Mouse (Mus musculus): ENCODE data around the gene Atad3a.

DNA sequence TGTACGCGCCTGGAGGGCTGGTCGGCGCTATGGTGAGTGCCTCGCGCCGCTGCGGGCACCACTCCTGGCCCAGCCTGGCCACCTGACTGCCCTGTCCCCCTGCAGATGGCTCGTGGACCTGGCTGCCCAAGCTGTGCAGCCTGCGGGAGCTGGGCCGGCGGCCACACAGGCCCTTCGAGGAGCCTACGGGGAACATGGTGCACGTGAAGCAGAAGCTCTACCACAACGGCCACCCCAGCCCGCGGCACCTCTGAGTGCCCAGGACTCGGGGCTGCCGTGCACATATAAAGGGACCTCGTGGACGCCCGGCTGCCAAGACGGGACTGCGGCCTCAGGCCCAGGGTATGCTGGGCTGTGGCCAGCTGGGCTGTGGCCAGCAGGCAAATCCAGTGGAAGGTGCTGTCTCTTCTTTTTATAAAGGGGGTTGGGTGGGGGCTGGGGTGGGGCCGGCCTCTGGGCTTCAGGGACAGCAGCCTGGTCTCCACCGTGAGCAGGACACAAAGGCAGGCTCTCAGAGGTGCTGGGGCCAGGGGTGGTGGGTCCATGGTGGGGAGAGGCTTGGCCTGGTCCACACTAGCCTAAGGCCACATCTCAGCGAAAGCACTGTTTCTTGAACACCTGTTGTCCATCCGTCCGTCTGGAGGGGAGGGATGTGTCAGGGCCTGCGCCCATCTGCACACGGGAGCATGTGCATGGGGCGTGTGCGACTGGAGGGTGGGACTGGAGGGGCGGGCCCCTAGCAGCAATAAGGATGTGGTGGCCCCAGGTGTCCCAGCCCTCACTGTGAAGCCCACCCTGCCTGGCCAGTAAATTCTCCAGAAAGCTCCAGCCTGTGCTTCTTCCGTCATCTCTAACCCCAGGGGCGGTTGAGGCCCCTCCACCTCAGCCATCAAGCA, 20.9 kb downstream of the Atad3a start:
- TF ChIP-seq ZC3H11A (IDR thresholded peaks at IDR 0.05; ENCODE audit: borderline replicate concordance, low read depth, low read length), result no peak
- TF ChIP-seq MAFK (IDR thresholded peaks at IDR 0.05; ENCODE audit: insufficient read depth, low read depth, low read length), result no peak
- TF ChIP-seq CHD2 (IDR thresholded peaks at IDR 0.05; ENCODE audit: low read depth, low read length), result no peak
- TF ChIP-seq HCFC1 (IDR thresholded peaks at IDR 0.05; ENCODE audit: borderline replicate concordance, insufficient read depth, low read length), result no peak
